Mouse (Mus musculus) layer of hippocampus, adult 18-20 months (tissue): ENCODE data around the gene Cdrt4. TPM values are rescaled to one million over a fixed set of nuclear protein-coding genes. Genes with fewer than 3 reads are reported as not detected.

ENCODE experiments used
- DNase-seq, 2 experiments: peaks; one replicate each; pipeline ENCODE4 v3.0.0; 2022; ENCODE audit warnings: low spot score in 2 of 2
- total RNA-seq, 2 experiments: library from RNA; stranded (reverse); gene quantifications; 2 replicates each; pipeline ENCODE4 v1.2.3; 2021

Cdrt4 gene
- total RNA-seq, 2 experiments from 2014 or later: not detected

DNA sequence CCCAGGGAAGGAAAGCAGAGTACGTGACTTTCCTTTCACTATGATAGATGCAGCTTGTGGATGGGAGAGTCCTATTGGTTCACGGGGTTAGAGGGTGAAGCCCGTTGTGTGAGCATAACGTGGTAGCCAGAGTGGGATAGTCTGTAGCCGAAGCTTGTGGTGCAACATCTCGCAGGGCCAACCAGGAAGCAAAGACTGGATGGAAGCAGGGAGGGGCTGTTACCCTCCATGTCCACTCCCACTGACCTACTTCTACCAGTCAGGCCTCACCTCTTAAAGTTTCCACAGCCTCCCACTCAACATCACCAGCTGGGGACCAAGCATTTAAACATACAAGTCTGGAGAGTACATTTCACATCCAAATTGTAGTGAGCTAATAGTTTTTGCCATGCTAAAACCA is 78.7 kb downstream of the Cdrt4 start:
- no peak for DNase-seq

DNA sequence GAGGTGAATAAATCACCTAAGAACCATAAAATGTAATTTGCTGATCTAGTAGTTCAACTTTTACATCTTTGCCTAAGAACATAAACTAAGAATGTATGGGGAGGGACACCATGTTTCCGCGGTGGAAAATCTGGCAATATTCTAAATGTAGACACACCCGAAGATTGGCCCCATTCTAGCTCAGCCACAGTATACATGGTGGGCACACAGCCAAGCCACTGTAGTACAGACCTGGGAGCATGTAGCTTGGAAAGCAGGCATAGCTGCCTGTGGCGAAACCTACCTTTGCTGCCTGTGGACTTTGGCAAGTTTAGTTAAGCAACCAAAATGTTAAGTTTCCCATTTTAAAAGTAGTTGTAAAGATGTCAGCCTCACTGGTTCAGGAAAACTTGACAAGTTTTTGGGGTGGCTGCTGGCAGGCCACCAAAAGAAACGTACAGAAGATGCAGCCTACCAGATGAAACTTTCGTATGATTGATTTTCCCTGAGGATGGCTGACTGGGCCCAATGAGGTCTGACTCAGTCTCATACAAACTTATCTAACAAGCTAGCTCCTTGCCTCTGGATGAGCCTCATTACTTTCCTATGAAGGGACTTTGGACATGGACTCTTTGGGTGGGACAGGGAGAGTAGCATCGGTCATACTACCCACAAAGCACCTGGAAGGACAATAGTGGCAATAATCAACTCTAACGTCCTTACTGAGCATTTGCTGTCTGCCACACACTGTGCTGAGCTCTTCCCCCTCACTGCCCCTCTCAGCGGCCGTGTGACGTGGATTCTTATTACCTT is 84.6 kb downstream of the Cdrt4 start:
- no peak for DNase-seq

DNA sequence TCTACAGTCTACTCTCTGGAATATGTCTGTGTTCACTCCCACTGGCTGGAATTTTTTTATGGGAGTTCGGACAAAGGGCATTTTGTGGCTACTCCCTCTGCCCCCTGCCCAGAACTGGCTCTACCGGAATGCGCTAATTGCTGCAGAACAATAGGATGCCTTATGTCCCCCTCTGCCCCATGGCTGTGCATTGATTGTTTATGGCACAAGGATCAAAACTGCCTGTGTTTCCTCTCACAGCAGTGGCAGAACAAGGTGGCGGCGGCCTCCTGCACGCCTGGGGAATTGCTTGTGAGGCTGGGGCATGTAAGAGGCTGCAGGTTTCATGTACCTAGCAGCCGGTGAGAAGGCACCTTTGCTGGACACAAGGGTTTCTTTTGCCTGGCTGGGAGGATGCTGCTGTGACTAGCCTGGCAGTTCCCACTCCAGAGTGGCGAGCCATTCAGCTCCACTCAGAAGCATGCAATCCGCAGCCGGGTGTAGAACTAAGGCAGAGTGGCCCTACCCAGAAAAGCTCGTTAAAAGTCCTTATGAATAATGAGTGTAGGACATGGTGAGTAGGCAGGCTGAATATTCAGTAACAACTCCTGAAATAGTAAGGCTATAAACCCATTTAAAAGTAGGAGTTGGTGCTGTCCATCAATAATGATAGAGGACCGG is 89.1 kb downstream of the Cdrt4 start:
- no peak for DNase-seq

Other genes starting within 250 kb of the Cdrt4 start
- 10 to 100 TPM; 15.1 to 16.0 TPM for gene Zfp287, start 219.3 kb upstream of the Cdrt4 start, total RNA-seq
- gene Gm10428, start 198.1 kb upstream of the Cdrt4 start, total RNA-seq: not detected
- 10 to 100 TPM; 19.4 to 19.7 TPM for gene Zfp286, start 161.7 kb upstream of the Cdrt4 start, total RNA-seq
- 1 to 10 TPM; 1.4 TPM for gene Trim16, start 131.0 kb upstream of the Cdrt4 start, total RNA-seq
- gene Fbxw10, start 104.1 kb upstream of the Cdrt4 start, total RNA-seq: 1 to 10 TPM; 1.1 to 1.4 TPM
- gene Tvp23b, start 71.7 kb upstream of the Cdrt4 start, total RNA-seq: 10 to 100 TPM; 35.9 to 37.4 TPM
- gene Tekt3, start 110.5 kb downstream of the Cdrt4 start, total RNA-seq: not detected
- gene Pmp22, start 177.8 kb downstream of the Cdrt4 start, total RNA-seq: 10 to 100 TPM; 29.1 to 30.5 TPM